Mouse (Mus musculus) liver, postnatal 0 days (tissue): ENCODE results near the gene Adamts8. TPM values are rescaled to one million over a fixed set of nuclear protein-coding genes. Genes with fewer than 3 reads are reported as not detected.

ENCODE experiments used
- ATAC-seq: fragments of 200-750 bp; cut with Nextera tagmentation; 2 replicates; pipeline ENCODE4 v1.8.0; 2017; ENCODE audit warnings: mild to moderate bottlenecking, moderate library complexity
- DNase-seq: peaks from one replicate; pipeline ENCODE4 v3.0.0-alpha.2; 2016
- H3K27ac ChIP-seq: fragments of 300-500 bp; sonication (generic); 2 replicates; pipeline ENCODE4 v1.5.1; 2014; ENCODE audit warnings: antibody characterized with exemption, moderate library complexity, mild to moderate bottlenecking, low read depth
- H3K27me3 ChIP-seq: fragments of 300-500 bp; sonication (generic); 2 replicates; pipeline ENCODE4 v1.6.1; 2014; ENCODE audit warnings: low read length, control low read depth, mixed read lengths; ENCODE audit not compliant: insufficient read depth
- H3K36me3 ChIP-seq: fragments of 300-500 bp; sonication (generic); replicated peaks from 2 replicates; pipeline ENCODE4 v1.6.1; 2014; ENCODE audit warnings: mild to moderate bottlenecking, control low read depth, low read length, moderate library complexity, mixed read lengths; ENCODE audit not compliant: insufficient read depth
- H3K4me1 ChIP-seq: fragments of 300-500 bp; sonication (generic); 2 replicates; pipeline ENCODE4 v1.6.1; 2014; ENCODE audit warnings: antibody characterized with exemption, mild to moderate bottlenecking, control low read depth; ENCODE audit not compliant: insufficient read depth
- H3K4me2 ChIP-seq: fragments of 300-500 bp; sonication (generic); 2 replicates; pipeline ENCODE4 v1.6.1; 2014; ENCODE audit warnings: low read depth, mild to moderate bottlenecking, low read length, moderate library complexity, mixed read lengths
- H3K4me3 ChIP-seq: fragments of 300-500 bp; sonication (generic); 2 replicates; pipeline ENCODE4 v1.5.1; 2014; ENCODE audit warnings: low read depth, low read length
- H3K9ac ChIP-seq: fragments of 300-500 bp; sonication (generic); replicated peaks from 2 replicates; pipeline ENCODE4 v1.6.1; 2014; ENCODE audit warnings: mild to moderate bottlenecking, moderate library complexity
- H3K9me3 ChIP-seq: fragments of 300-500 bp; sonication (generic); 2 replicates; pipeline ENCODE4 v1.6.1; 2016; ENCODE audit warnings: mild to moderate bottlenecking, control low read depth, low read length, mixed read lengths
- CTCF ChIP-seq: sonication (generic); IDR thresholded peaks from 2 replicates; pipeline ENCODE4 v1.5.1; 2016; ENCODE audit warnings: antibody characterized with exemption, low read depth
- EP300 ChIP-seq: IDR thresholded peaks from 2 replicates; pipeline ENCODE4 v1.6.1; 2016; ENCODE audit warnings: antibody characterized with exemption, low read depth, mild to moderate bottlenecking
- WGBS: fragments of 180-500 bp; shearing (Covaris S2); extraction: QIAGEN DNeasy Blood & Tissue Kit; methylation state at CpG from one replicate; pipeline ENCODE4 v1.1.7; 2014; ENCODE audit not compliant: insufficient replicate concordance; 5-methylcytosine and 5-hydroxymethylcytosine counted together
- polyA plus RNA-seq: library from polyadenylated mRNA; unstranded; fragments of >200 nt; fragmentation: Nextera tagmentation; extraction: Ambion mirVana; gene quantifications from 2 replicates; pipeline ENCODE4 v1.2.1, GENCODE M21; 2015

Adamts8 gene
- polyA plus RNA-seq, 1 experiment from 2014 or later: 0.05 TPM

GRCm38 (mm10) chr9:30993106-30993505, 50.7 kb downstream of the Adamts8 start:
- H3K4me3 ChIP-seq: no peak overlapping the region
- no peak overlapping the region for H3K27ac ChIP-seq
- no peak overlapping the region for H3K4me2 ChIP-seq
- ATAC-seq: no peak
- DNase-seq: no peak
- no peak overlapping the region for H3K9ac ChIP-seq
- no peaks in the 10 kb centered on the region for H3K4me1 ChIP-seq
- H3K36me3 ChIP-seq: no peaks in the 10 kb centered on the region
- no peaks in the 10 kb centered on the region for H3K9me3 ChIP-seq
- H3K27me3 ChIP-seq: no peaks in the 10 kb centered on the region
- TF ChIP-seq EP300 (no peak), CTCF (no peak)
- WGBS: 78% methylated on average over 5 of the region's 5 CpGs

- H3K4me1 ChIP-seq: no peaks in the 10 kb centered on the region
- 79% methylated on average over 12 of the region's 12 CpGs for WGBS
- no peaks in the 10 kb centered on the region for H3K27me3 ChIP-seq
- no peaks in the 10 kb centered on the region for H3K9me3 ChIP-seq
- H3K27ac ChIP-seq: no peak overlapping the region
- H3K36me3 ChIP-seq: no peaks in the 10 kb centered on the region
- TF ChIP-seq CTCF (no peak), EP300 (no peak)
- H3K9ac ChIP-seq: no peak overlapping the region
- H3K4me3 ChIP-seq: no peak overlapping the region
- H3K4me2 ChIP-seq: no peak overlapping the region
- ATAC-seq (no peak), DNase-seq (no peak)
Observed at GRCm38 (mm10) chr9:30996590-30997562, 54.5 kb downstream of the Adamts8 start.

- no peak overlapping the region for H3K9ac ChIP-seq
- no peaks in the 10 kb centered on the region for H3K9me3 ChIP-seq
- H3K36me3 ChIP-seq: no peaks in the 10 kb centered on the region
- no peaks in the 10 kb centered on the region for H3K4me1 ChIP-seq
- DNase-seq (no peak), ATAC-seq (no peak)
- H3K4me3 ChIP-seq: no peak overlapping the region
- H3K27ac ChIP-seq: no peak overlapping the region
- 74% methylated on average over 10 of the region's 10 CpGs for WGBS
- H3K4me2 ChIP-seq: no peak overlapping the region
- TF ChIP-seq CTCF: no peak
- no peak for TF ChIP-seq EP300
- no peaks in the 10 kb centered on the region for H3K27me3 ChIP-seq
Observed at GRCm38 (mm10) chr9:31000641-31001040, 58.3 kb downstream of the Adamts8 start.

GRCm38 (mm10) chr9:31002528-31002927, 60.2 kb downstream of the Adamts8 start:
- no peaks in the 10 kb centered on the region for H3K4me1 ChIP-seq
- H3K4me2 ChIP-seq: no peak overlapping the region
- DNase-seq (no peak), ATAC-seq (no peak)
- H3K27me3 ChIP-seq: no peaks in the 10 kb centered on the region
- TF ChIP-seq EP300 (no peak), CTCF (no peak)
- no peaks in the 10 kb centered on the region for H3K36me3 ChIP-seq
- no peak overlapping the region for H3K27ac ChIP-seq
- H3K9ac ChIP-seq: no peak overlapping the region
- no peaks in the 10 kb centered on the region for H3K9me3 ChIP-seq
- H3K4me3 ChIP-seq: no peak overlapping the region
- WGBS: 76% methylated on average over 4 of the region's 4 CpGs

- Histone ChIP-seq H3K4me3 (no peak overlapping the region), H3K4me2 (no peak overlapping the region), H3K36me3 (no peaks in the 10 kb centered on the region), H3K4me1 (no peaks in the 10 kb centered on the region), H3K27me3 (no peaks in the 10 kb centered on the region), H3K9me3 (no peaks in the 10 kb centered on the region), H3K27ac (no peak overlapping the region), H3K9ac (no peak overlapping the region)
- WGBS: 61% methylated on average over 2 of the region's 2 CpGs
- ATAC-seq: no peak
- no peak for DNase-seq
- TF ChIP-seq CTCF (no peak), EP300 (no peak)
Observed at GRCm38 (mm10) chr9:31009334-31009733, 67.0 kb downstream of the Adamts8 start.

GRCm38 (mm10) chr9:31010040-31010439, 67.7 kb downstream of the Adamts8 start:
- H3K27me3 ChIP-seq: no peaks in the 10 kb centered on the region
- no peak overlapping the region for H3K27ac ChIP-seq
- TF ChIP-seq EP300 (no peak), CTCF (no peak)
- H3K9ac ChIP-seq: no peak overlapping the region
- H3K4me2 ChIP-seq: no peak overlapping the region
- no peak overlapping the region for H3K4me3 ChIP-seq
- WGBS: 57% methylated on average over 3 of the region's 3 CpGs
- DNase-seq: no peak
- no peaks in the 10 kb centered on the region for H3K9me3 ChIP-seq
- ATAC-seq: no peak
- H3K4me1 ChIP-seq: no peaks in the 10 kb centered on the region
- no peaks in the 10 kb centered on the region for H3K36me3 ChIP-seq
